Mouse (Mus musculus): ENCODE data around the gene Olfr1218.

GRCm38 (mm10) chr2:89093848-89094247, 32.9 kb upstream of the Olfr1218 start:
- TF ChIP-seq CTCF (IDR thresholded peaks at IDR 0.05; ENCODE audit: borderline replicate concordance, insufficient read depth, low read length) (no peak), POLR2A (IDR thresholded peaks at IDR 0.05; ENCODE audit: low read depth, low read length) (no peak)
